Mouse (Mus musculus): Measurements from ENCODE around the gene Prkag2.

The Prkag2 gene

DNA sequence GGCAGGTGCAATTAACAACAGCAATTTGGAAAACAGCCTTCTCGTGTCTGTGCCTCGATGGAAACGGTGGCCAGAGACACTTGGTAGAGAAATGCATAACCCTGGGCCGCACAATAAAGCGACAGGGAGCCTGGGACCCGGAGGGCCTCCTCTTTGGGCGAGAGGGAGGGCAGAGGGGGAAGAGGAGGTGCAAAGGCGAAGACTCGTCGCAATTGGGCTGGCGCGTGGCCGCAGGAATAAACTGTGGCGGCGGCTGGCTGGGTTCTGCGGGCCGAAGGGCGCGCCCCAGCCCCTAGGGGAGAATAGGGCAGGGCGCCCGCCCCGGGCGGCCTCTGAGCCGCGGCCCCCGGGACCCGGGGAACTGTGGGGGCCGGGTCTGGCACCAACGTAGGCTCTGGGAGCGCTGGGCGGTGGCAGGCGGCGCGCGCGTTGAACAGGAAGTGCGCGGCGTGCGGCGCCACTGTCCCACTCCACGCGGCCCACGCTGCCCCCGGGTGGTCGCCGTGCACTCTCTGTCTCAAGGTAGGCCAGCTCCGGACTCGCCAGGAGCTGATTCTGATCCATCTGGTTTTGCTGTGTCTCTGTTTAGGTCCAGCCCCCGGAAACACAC lies at the start of gene Prkag2:
Prkag2 (minus strand) TSS at position 127 of the 610 bp plus-strand sequence.
- in situ Hi-C loops (cut with MboI), result no loop called here

GRCm38 (mm10) chr5:25149331-25149965 lies 49.0 kb upstream of the Prkag2 start:
- in situ Hi-C loops (cut with MboI), result no loop called here

DNA sequence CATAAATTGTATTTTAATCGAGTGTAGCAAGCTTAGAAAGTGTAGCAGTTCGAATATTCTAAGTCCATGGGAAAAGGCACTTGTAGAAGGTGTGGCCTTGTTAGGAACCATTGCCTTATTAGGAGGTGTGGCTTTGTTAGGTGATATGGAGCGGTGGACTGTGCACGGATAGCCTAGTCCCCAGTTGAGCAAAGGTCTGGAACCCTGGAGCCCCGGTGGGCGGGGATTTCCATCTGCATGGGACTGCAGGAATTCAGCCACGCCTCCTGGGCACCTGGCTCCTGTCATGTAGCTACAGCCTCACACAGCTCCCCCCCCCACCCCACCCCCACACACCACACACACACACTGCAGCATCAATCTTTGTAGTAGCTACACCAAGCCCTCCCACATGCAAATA lies 46.3 kb upstream of the Prkag2 start:
- in situ Hi-C loops (cut with MboI), result no loop called here

GRCm38 (mm10) chr5:25127865-25128264 lies 27.4 kb upstream of the Prkag2 start:
- in situ Hi-C loops (cut with MboI), result no loop called here

- in situ Hi-C loops (cut with MboI), result no loop called here
These were observed 25.6 kb upstream of the Prkag2 start for GRCm38 (mm10) chr5:25125884-25126560.

DNA sequence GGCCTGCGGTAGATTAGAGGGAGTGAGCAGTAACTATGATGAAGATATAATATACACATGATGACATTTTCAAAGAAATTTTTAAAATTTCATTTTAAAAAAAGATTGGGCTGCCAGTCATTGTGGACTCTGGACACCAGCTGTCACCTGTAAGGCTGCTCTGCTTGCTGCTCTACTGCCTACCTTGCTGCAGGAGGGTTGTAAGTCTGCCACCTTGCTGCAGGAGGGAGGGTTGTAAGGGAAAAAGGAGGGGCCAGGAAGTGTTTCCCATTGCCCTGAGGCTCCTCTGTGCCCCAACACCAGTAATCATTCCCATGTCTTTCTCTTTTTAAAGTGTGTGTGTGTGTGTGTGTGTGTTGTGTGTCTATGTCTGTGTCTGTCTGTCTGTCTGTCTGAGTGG lies 22.1 kb upstream of the Prkag2 start:
- in situ Hi-C loops (cut with MboI), result no loop called here

DNA sequence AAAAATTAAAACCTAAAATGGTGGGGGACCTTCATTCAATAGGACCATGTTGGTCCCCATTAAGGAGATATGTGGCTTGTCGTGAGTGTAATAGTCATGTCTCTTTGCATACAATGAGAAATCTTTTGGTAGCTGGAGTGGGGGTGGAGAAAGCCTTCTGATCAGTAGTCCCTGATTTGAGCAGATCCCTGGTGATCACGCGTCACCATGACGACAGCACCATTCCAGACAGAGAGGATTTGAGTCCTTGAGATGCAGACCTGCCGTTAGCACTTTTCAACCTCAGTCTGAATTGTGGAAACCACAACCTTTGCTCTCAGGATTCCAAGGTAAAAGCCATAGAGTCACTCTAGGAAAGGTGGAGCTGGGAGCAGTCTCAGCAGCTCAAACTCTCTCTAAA lies 18.7 kb upstream of the Prkag2 start:
- in situ Hi-C loops (cut with MboI), result no loop called here

DNA sequence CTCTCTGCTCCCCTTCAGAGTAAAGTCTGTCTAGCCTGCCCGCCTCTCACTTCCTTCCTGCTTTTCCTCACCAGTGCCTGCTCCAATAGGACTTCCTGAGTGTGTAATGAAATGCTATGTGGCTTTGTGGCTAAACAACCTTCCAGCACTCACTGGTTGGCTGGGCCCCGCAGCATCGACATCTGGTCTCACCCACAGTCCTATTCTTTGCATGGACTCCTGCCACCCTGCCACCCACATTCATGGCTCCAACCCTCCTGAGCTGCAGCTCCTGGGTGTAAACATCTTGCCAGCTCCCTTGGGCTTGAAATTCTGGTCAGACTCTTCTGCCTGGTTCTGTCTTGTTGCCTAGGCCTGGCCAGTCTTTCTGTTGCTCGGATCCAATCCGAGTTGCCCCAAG lies 15.6 kb upstream of the Prkag2 start:
- in situ Hi-C loops (cut with MboI), result no loop called here

DNA sequence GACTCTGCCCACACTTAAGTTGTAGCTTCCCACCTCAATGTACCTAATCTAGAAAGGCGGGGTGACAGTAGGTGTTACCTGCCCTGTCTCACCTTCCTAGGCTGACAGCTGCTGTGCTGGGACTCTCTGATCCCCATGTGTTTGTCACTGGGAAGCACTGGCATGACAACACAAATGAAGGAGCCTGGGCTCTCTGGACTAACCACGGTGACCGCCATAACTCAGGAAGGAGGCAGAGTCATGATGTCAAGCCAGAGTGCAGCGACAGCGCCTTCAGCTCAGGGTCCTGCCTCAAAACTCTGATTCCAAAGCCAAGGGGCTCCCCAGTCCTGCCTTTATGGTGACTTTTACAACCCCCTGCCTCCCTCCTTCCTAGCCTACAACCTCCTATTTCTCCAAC lies 14.8 kb upstream of the Prkag2 start:
- in situ Hi-C loops (cut with MboI), result no loop called here

GRCm38 (mm10) chr5:25114110-25114509 lies 13.7 kb upstream of the Prkag2 start:
- in situ Hi-C loops (cut with MboI), result no loop called here

DNA sequence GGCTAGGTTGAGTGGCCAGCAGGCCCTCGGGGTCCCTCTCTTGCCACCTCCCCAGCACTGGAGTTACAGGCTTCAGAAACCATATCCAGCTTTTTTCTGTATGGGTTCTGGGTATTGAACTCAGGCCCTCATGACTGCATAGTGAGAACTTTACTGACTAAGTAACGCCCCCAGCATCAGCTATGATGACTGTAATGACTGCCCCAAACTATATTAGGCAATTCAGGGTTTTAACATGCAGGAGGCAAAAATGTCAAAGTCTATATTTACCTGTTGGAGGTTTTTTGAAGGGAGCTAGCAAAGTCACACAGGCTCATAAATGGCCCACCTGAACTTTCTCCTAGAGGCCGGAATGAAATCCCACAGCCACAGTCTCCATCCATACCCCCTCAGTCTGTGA lies 9.9 kb upstream of the Prkag2 start:
- in situ Hi-C loops (cut with MboI), result no loop called here

- in situ Hi-C loops (cut with MboI), result no loop called here
These were observed 5.3 kb upstream of the Prkag2 start for GRCm38 (mm10) chr5:25105748-25106147.

- in situ Hi-C loops (cut with MboI), result no loop called here
These were observed 683 bp upstream of the Prkag2 start for GRCm38 (mm10) chr5:25101126-25101523.

GRCm38 (mm10) chr5:25100157-25100515 lies 306 bp downstream of the Prkag2 start:
- in situ Hi-C loops (cut with MboI), result no loop called here

DNA sequence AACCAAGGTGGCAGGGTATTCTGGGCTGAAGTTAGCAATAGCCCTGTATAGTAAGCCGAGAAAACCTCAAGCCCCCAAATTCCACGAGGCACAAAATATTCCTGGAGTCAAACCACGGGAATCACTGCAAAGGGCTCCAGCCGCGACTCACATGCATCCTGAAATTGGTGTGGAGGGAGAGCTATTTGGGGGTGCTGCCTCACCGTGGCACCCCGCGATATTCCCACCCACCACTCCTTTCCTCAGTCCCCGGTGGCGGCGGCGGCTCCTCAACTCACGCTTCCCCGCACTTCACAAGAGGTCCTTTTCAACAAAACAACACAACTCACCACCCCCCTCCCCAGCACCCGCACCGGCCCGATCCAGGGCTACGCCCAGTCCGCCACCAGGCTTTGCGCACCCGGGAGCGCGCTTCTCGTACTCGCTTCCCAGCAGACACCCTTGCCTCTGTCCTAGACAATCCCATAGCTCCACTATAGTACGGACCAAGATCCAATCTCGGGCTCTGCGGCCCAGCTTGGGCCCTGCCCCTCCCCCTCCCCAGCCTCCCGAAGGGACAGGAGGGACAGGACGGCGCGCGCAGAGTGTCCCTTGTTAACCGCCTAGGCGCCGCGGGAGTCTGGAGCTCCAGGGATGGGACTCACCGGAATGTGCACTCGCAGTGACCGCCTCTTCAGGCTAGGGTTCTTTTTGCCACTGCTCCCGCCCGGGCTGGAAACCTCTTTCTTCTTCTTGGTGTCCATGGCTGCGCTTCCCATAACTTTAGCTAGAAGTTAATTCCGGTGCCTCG lies 880 bp downstream of the Prkag2 start:
- in situ Hi-C loops (cut with MboI), result no loop called here

- in situ Hi-C loops (cut with MboI), result no loop called here
These were observed 2.6 kb downstream of the Prkag2 start for GRCm38 (mm10) chr5:25097891-25098290.

- in situ Hi-C loops (cut with MboI), result no loop called here
These were observed 4.0 kb downstream of the Prkag2 start for GRCm38 (mm10) chr5:25096431-25096830.

DNA sequence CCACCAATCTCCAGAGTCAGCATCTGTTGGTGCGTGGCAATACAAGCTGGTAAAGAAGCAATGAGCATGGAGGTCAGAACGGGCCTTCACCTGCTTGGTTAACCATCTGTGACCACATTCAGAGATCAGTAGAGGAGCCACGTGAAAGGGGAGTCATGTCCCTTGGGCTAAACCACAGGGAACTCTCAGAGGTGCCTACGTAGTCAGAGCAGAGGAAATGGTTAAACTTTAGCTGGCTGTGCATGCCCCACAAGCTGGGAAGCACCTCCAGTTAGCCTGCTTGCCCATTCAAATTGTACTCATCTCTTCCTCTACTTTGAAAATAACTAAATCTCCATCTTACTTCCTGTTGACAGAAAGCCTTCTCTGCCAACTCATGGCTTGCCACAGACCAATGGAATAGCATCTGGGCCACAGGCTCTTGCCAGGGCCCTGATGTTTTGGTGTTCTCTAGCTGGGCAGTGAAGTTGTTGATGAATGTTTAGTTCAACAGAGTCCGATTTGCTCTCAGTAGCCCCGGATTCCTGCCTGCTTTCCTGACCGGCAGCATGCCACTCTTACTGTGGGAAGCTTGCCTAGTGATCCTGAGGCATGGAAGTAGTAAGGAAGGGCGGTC lies 7.7 kb downstream of the Prkag2 start:
- in situ Hi-C loops (cut with MboI), result no loop called here

DNA sequence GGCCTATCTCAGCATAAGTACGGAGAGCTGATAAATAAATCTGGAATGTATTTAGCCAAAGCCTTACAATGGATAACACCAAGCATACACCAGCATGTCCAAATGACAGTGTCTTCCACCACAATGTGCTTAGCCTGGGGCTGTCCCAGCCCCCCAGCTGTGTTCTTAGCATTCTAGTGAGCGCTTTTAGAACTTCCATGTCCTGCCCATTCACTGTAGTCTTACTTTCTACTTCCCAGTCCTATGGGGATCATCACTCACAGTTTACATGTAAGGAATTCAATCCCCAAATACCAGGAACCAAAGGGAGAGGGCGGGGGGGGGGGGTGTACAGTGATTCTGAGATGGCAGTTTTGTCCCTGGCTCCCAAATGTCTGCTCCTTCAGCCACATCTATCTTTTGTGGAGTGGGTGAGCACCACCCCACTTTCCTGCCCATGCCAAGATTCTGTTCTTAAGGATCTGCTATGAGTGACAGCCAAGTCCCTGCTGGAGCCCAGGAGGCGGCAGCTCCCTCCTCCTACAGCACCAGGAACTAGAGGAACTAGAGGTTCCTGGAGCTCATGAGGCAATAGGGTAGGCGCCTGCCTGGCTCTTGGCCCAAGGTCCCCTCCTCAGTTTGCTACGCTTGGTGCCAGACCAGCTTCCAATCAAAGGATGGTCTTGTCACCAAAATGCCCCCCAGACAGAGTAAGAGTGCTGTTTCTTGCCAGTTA lies 11.0 kb downstream of the Prkag2 start:
- in situ Hi-C loops (cut with MboI), result no loop called here

DNA sequence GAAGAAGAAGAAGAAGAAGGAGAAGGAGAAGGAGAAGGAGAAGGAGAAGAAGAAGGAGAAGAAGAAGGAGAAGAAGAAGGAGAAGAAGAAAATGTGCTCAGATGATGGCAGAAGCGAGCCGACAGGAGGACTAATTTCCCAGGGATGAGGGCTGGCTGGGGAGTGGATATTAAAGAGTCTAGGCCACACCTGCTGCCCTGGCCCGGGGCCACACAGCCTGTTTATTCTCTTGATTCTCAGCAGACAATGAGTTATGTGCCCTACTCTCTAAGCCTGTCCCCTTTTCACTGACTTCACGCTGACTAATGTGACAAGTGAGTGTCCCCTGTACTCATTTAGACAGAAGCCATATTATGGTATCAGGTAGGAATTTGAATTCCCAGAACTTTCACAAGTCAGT lies 11.8 kb downstream of the Prkag2 start:
- in situ Hi-C loops (cut with MboI), result no loop called here

DNA sequence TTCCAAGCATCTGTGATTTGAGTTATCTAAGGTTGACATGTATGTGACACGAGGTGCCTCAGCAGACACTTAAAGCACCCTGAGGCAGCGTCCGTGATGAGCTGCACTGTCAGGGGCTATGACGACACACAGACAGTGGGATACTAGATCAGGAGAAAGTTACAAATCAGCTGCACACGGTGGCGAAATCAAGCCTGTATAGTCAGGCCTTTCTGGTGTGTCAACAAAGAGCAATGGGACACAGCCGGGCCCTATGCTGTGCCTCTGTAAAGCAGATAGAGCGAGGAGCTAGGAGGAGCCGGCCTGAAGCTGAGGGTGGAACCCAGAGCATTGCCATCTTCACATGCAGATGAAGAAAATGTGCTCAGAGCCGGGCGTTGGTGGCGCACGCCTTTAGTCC lies 12.3 kb downstream of the Prkag2 start:
- in situ Hi-C loops (cut with MboI), result no loop called here

DNA sequence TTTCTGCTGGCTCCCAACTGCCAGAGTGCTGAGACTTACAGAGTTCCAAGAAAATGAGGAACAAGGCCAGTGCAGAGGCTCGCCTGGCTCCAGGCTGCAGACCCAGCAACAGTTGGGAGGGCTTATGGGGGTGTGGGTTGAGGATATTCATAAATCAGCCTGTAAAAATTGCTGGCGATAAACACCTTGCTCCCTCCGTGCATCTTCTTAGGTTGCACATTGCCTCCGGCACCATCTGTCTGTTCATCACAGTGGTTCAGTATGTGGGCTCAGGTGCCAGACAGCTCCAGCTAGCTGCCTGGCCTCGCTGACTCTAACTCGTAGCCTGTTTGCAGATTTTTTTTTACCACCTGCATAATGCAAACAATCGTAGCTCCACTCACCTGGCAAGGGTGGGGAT lies 13.4 kb downstream of the Prkag2 start:
- in situ Hi-C loops (cut with MboI), result no loop called here

Data from mature B cell (primary cell).